Mouse (Mus musculus): ENCODE data around the gene Il3ra. TPM values are rescaled to one million over a fixed set of nuclear protein-coding genes. Genes with fewer than 3 reads are reported as not detected.
A peak's percentile ranks its signal among the peaks of the same experiment; 100 is the strongest.

Il3ra gene
- total and polyA plus RNA-seq, 3 experiments: 0.64 to 4.8 (median 1.3) TPM

DNA sequence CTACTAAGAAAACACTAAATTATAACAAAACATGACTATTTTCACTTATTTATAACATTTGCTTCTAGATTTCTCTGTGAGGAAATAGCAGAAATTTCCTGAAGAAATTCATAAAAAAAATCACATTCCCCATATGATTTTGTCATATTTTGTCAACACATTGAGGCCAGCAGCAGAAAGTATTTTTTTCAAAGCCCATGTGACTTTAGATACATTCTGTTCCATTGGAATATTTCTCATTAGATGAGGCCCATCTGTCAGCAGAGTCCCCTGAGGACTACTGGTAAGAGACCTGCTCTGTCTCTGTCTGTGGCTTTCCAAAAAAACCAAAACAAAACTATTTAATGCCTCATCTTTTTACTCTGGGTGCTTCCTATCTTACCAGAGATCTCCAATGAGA is 23.5 kb upstream of the Il3ra start, which contains the start of gene Olfr31:
Olfr31 (plus strand) TSS at position 301 of the 400 bp plus-strand sequence.
- in situ Hi-C loops (cut with MboI; ENCODE audit: low pct_ligation_motif_present, low pct_unique_long_range_greater_than_20kb, low sequenced_read_pairs) (no loop called here), dilution Hi-C loops (cut with MboI; ENCODE audit: extremely low pct_ligation_motif_present, extremely low pct_unique_long_range_greater_than_20kb, low sequenced_read_pairs) (no loop called here)
- Histone ChIP-seq H3K27me3 (replicated peaks) (no peaks in the 10 kb centered on the region), H3K79me2 (replicated peaks; ENCODE audit: control insufficient read depth, extremely low read depth, insufficient read depth, poor library complexity, severe bottlenecking) (no peaks in the 10 kb centered on the region), H3K4me2 (ENCODE audit: insufficient read depth, low read depth, poor library complexity, severe bottlenecking) (no peak within 1 kb of the TSS), H3K9ac (ENCODE audit: insufficient read depth, low read depth) (no peak within 1 kb of the TSS), H3K4me3 (replicated peaks in 1 of 3; ENCODE audit: low read depth in 2 of 3, low read length in 2 of 3, poor library complexity in 1 of 3) (no peak within 1 kb of the TSS), H3K27ac (ENCODE audit: insufficient read depth, low read depth) (no peak within 1 kb of the TSS), H3K9me3 (replicated peaks; ENCODE audit: low read length) (no peaks in the 10 kb centered on the region), H3K36me3 (replicated peaks in 1 of 2; ENCODE audit: control insufficient read depth in 1 of 2, insufficient read depth in 1 of 2, low read length in 1 of 2) (no peaks in the 10 kb centered on the region), H3K4me1 (ENCODE audit: control insufficient read depth in 1 of 2, insufficient read depth in 2 of 2) (no peaks in the 10 kb centered on the region)
- DNase-seq (ENCODE audit: extremely low read depth): no peak
- TF ChIP-seq ETS1 (conservative IDR thresholded peaks at IDR 0.05; ENCODE audit: low read depth, low read length): no peak
- no peak for TF ChIP-seq GABPA (IDR thresholded peaks at IDR 0.05; ENCODE audit: insufficient replicate concordance, low read depth, low read length)
- no peak for TF ChIP-seq BHLHE40 (IDR thresholded peaks at IDR 0.05; ENCODE audit: low read depth, low read length)
- no peak for TF ChIP-seq ZMIZ1 (IDR thresholded peaks at IDR 0.05; ENCODE audit: low read depth, low read length)
- no peak for TF ChIP-seq EP300 (IDR thresholded peaks at IDR 0.05; ENCODE audit: low read length)
- no peak for TF ChIP-seq ELF1 (IDR thresholded peaks at IDR 0.05; ENCODE audit: low read depth, low read length)
- TF ChIP-seq USF1 (IDR thresholded peaks at IDR 0.05; ENCODE audit: low read depth, low read length): no peak
- TF ChIP-seq CHD2 (IDR thresholded peaks at IDR 0.05; ENCODE audit: low read length): no peak
- TF ChIP-seq MXI1 (IDR thresholded peaks at IDR 0.05; ENCODE audit: low read depth, low read length): no peak
- TF ChIP-seq SIN3A (IDR thresholded peaks at IDR 0.05; ENCODE audit: low read length): no peak
- TF ChIP-seq POLR2A (IDR thresholded peaks at IDR 0.05; ENCODE audit: low read depth, low read length): no peak
- TF ChIP-seq E2F4 (IDR thresholded peaks at IDR 0.05; ENCODE audit: insufficient replicate concordance, low read depth, low read length): no peak
- TF ChIP-seq ZC3H11A (IDR thresholded peaks at IDR 0.05; ENCODE audit: low read depth, low read length): no peak
- no peak for TF ChIP-seq USF2 (conservative IDR thresholded peaks at IDR 0.05; ENCODE audit: low read depth, low read length)
- TF ChIP-seq JUND (conservative IDR thresholded peaks at IDR 0.05; ENCODE audit: low read depth, low read length): no peak
- TF ChIP-seq SMC3 (IDR thresholded peaks at IDR 0.05; ENCODE audit: low read depth, low read length): no peak

DNA sequence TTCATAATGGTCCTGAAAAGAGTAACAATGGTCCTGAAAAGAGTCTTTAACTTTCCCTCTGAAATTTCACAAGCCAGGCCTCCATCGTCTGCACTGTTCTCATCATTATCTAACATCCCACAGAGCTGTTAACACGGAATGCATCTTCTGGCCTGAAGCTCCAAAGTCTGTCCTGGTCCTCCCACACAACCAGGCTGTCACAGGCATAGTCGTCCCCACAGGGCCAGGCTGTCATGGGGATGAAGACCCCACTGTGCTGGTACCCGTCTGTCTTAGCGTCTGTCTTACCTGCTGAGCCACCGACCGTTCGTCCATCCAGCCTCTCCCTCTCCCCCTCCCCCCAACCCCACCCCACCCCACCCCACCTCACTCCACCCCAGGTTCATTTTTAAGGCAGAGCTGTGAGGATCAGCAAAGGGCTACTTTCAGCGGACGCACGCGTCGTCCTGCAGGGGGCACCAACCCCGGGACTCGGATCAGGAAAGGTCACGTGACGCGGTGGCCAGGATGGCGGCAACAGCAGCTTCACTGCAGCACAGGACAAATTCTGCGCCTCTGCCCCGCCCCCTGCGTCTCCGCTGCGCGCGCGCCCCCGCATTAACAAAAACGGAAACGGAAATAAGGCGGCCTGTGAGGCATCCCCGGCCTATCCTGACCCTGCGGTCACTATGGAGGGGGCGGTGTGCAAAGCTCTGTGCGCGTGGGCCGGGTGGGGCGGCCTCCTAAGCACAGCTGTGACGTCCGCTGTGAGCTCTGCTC is 783 bp upstream of the Il3ra start:
- Histone ChIP-seq H3K9ac (ENCODE audit: insufficient read depth, low read depth) (no peak overlapping the region), H3K4me2 (ENCODE audit: insufficient read depth, low read depth, poor library complexity, severe bottlenecking) (no peak overlapping the region), H3K4me3 (replicated peaks in 1 of 3; ENCODE audit: low read depth in 2 of 3, low read length in 2 of 3, poor library complexity in 1 of 3) (peak overlapping the region in 2 of 3 experiments; percentile 60 to 67), H3K9me3 (replicated peaks; ENCODE audit: low read length) (peaks cover 41% of the 10 kb centered on the region), H3K79me2 (replicated peaks; ENCODE audit: control insufficient read depth, extremely low read depth, insufficient read depth, poor library complexity, severe bottlenecking) (no peaks in the 10 kb centered on the region), H3K4me1 (ENCODE audit: control insufficient read depth in 1 of 2, insufficient read depth in 2 of 2) (peaks cover 0 to 3% of the 10 kb centered on the region in 2 experiments; a peak in 1 of 4 replicates), H3K27me3 (replicated peaks) (no peaks in the 10 kb centered on the region), H3K36me3 (replicated peaks in 1 of 2; ENCODE audit: control insufficient read depth in 1 of 2, insufficient read depth in 1 of 2, low read length in 1 of 2) (peaks cover 0 to 8% of the 10 kb centered on the region in 2 experiments), H3K27ac (ENCODE audit: insufficient read depth, low read depth) (0 out of 2 replicates have a peak overlapping the region, but pooled peaks have one; percentile 40)
- in situ Hi-C loops (cut with MboI; ENCODE audit: low pct_ligation_motif_present, low pct_unique_long_range_greater_than_20kb, low sequenced_read_pairs) (no loop called here), dilution Hi-C loops (cut with MboI; ENCODE audit: extremely low pct_ligation_motif_present, extremely low pct_unique_long_range_greater_than_20kb, low sequenced_read_pairs) (no loop called here)
- TF ChIP-seq TCF12 (IDR thresholded peaks at IDR 0.05; ENCODE audit: low read depth, low read length): 0 out of 2 replicates have a peak, but pooled peaks have one; percentile 7
- TF ChIP-seq SMC3 (IDR thresholded peaks at IDR 0.05; ENCODE audit: low read depth, low read length): no peak
- peak; percentile 76; the same call in 1 of the 2 replicates for TF ChIP-seq MAX (IDR thresholded peaks at IDR 0.05; ENCODE audit: low read length)
- peak; percentile 85 for TF ChIP-seq USF2 (conservative IDR thresholded peaks at IDR 0.05; ENCODE audit: low read depth, low read length)
- peak; percentile 63 for TF ChIP-seq BHLHE40 (IDR thresholded peaks at IDR 0.05; ENCODE audit: low read depth, low read length)
- peak; percentile 88 for TF ChIP-seq USF1 (IDR thresholded peaks at IDR 0.05; ENCODE audit: low read depth, low read length)
- 0 out of 2 replicates have a peak, but pooled peaks have one; percentile 5 for TF ChIP-seq CHD2 (IDR thresholded peaks at IDR 0.05; ENCODE audit: low read length)
- no peak for TF ChIP-seq MYC (IDR thresholded peaks at IDR 0.05; ENCODE audit: low read depth, low read length)
- TF ChIP-seq HCFC1 (IDR thresholded peaks at IDR 0.05; ENCODE audit: low read depth, low read length): peak; percentile 41; the same call in 1 of the 2 replicates
- TF ChIP-seq CTCF (conservative IDR thresholded peaks at IDR 0.05 in 1 of 2, IDR thresholded peaks at IDR 0.05 in 1 of 2; ENCODE audit: low read depth in 2 of 2, low read length in 2 of 2): peak in 1 of 2 experiments; percentile 42; a peak in 2 of 4 replicates
- TF ChIP-seq NRF1 (IDR thresholded peaks at IDR 0.05; ENCODE audit: low read depth, low read length): peak; percentile 57
- TF ChIP-seq MAZ (IDR thresholded peaks at IDR 0.05; ENCODE audit: low read depth, low read length): no peak
- DNase-seq (ENCODE audit: extremely low read depth): peak; percentile 94

All from CH12.LX (cell line).